Mouse (Mus musculus): ENCODE measurements around the gene Ccer2.

DNA sequence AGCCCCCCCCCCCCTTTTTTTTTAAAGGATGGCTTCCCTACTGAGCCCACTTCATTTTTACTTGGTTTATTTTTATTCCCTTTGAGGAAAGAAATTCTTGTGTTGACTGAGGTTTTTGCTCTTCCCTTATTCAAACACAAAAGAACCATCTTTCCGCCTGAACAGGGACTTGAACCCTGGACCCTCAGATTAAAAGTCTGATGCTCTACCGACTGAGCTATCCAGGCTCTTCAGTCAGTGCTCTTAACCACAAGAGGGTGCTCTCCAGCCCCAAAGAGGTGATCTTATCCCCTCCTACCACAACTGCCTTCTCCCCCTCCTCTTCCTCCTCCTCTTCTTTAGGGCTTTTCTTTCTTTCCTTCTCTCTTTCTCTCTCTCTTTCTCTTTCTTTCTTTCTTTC, 37.9 kb downstream of the Ccer2 start:
- no peak for TF ChIP-seq CTCF (IDR thresholded peaks at IDR 0.05; ENCODE audit: borderline replicate concordance, control insufficient read depth, extremely low read depth, insufficient read depth, low read length, poor library complexity)
- TF ChIP-seq POLR2A (IDR thresholded peaks at IDR 0.05; ENCODE audit: control insufficient read depth, extremely low read depth, insufficient read depth, low read length, poor library complexity) = no peak
